Mouse (Mus musculus): ENCODE measurements at regions not wholly inside any gene's neighbourhood (a gene's known extent, or its start where the extent isn't known, plus 50 kb on each side); places are given as distances from the start of the nearest gene placed in this dataset.

DNA sequence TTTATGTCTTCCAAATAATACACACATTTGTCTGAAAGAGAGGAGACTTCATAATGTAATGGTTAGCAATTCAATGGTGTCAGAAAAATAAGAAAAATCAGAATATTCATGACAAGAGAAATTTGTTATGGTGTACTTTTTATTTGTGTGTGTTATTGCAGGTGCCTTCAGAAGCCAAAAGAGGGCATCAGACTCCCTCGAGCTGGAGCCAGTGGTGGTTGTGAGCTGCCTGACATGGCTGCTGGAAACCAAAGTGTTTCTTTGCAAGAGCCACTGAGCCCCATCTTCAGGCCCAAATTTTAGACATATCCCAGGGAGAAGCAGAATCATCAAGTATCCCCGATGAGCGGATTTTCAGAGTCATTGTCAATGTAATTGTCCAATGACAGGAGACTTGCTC, 81.9 kb downstream of the Tm2d3 start:
- no peak for DNase-seq

DNA sequence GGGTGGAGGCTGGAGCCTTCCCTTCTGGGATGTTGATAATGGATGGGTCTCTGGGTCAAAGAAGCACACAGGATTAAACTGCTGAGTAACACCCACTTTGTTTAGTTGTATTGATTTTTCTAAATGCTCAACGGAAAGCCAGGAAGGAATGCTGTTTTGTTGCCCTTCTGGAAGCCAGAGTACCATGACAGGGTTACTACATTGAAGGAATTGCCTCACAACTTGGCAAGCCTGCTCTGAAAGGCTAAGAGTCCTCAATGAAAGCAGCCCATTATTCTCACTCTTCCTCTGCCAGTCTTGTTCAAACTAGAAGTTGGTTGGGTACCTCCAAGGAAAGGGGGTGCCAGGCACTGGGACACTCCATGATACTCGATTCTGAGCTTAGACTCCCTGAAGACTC, 83.0 kb downstream of the Tm2d3 start:
- DNase-seq: no peak

DNA sequence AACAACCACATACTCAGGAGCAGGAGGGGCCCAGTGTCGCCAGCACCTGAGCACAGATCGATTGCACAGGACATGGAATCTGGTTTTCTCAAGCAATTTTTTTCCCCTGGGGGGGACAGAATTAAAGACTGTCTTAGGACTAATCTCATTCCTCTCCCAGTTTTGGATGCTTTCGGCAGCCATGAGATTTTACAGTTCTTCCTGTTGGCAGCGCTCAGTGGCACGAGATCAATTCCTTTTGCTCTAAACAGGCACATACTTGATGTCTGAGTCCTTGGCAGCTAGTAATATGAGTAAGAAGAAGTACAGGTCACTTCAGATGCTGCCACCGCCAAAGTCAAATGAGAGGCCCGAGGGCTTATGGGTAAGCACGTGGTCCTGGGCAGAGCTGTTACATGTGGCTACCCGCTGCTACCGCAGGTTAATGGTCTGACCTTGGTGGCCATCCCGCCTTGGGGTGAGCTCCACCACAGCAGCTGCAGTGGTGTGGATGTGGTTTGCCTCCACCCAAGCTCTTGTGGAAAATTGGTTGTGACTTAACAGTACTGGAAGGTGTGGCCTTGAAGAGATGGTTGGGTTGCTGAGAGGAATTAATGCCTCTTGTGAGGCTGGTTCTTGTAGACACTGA, 83.5 kb downstream of the Tm2d3 start:
- DNase-seq: no peak

DNA sequence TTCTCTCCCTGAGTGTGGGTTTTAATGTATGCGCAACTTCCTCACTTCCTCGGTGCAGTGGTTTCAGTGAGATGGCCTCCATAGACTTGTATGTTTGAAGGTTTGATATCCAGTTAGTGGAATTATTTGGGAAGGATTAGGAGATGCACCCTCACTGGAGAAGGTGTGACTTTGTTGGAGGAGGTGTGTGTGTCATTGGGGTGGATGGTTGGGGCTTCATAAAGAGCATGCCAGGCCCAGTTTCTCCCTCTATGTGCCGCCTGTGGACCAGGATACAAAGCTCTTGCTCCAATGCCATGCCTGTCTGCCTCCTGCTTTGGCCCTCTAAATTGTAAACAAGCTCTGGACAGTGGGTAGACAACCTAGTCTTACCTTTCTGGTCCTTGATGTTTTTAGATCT, 84.0 kb downstream of the Tm2d3 start:
- no peak for DNase-seq

DNA sequence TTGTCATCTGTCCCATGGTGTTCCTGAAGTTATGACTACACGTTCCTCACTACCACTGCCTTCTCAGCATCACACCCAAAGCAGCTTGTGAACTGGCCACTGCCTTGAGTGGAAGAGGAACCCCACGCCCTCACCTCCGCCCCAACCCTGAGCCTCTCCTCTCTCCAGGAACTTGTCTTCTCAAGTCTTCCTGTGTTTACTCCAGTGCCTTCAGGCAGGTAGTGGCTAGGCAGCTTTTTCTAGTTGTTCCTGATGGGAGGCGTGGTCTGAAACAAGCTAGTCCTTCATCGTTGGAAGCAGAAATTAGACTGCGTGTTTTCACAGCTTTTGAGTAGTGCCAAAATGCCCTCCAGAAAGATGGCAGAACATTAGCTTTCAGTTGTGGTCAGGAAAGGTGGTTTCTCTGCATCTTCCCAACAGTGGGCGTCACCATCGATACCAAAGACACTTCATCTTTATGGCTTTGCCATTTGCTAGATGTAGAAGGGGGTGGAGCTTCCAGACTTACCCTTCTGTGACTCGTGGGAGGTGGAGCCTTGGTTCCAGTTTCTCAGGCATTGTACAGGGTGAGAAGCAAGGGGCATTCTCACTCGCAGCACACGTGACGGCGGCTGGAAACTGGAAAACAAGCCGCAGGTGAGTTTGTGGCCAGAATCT, 81.7 kb upstream of the Pcsk6 start:
- DNase-seq: no peak

DNA sequence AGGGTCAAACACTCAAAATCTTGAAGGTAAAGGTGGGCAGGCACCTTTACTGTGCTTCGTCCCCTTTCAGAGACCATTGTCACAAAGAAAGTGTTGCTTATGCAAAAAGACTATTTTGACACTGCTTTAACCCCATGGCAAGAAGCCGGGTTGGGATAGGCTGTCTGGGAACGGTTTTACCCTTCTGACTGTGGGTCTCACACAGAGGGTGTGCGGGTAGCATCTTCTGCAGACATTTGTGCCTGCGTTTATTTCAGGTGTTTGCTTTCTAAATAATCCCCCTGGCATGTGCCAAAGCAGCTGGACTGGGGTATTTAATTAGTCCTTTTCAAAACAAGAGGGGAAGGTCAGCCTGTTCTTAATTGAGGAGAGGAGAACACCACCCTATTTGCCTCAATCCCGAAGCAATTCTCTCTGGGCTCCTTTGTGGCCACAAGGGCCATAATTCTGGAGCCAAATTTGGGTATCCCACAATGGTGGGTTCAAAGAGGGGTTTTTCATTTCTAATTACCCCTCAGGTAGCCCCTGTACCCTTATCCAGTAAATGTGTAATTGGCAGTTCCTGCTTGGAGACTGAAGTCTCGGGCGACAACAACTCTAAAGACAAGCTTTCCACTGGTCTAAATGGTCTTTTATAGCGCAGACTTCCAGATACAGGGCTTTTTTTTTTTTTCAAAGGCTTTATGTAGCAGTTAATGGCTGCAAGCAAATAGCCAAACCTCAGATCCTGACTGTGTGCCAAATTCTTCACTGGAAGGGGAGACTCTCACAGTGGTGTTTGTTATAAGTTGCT, 80.8 kb upstream of the Pcsk6 start:
- DNase-seq: no peak

DNA sequence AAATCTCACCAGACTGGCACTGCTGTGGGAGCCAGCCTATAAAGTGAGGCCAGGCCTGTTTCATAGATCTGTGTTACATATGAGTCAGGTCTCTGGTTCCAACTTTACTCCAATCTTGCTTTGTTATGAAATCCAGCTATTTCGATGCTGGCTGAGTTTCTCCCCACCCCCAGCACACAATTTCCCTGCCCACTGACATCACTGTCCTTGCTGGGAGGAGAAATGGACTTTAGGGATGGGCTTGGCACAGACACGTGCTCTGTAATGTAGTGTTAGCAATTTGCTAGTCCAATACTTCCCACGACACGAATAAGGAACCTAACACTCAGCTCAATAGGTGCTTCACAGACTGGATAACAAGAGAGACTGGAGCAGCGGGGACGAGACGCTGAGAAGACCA, 79.5 kb upstream of the Pcsk6 start:
- no peak for DNase-seq

DNA sequence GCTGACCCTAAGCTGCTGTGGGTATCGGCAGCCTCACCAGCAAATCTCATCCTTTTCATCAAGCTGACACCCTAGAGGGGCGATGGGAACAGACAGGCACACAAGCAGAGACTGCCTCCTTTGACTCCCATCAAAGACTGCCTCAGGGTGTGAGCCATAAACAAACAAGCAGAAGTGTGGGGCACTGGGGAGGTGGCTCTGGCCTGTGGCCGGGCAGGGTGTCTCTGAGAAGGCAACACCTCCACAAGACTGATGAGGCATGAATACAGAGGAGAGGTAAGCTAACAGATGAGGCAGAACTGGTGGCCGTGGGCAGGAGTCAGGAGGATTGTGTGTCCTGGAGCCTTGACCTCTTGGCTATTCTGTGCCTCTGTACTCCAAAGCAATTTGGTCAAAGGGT, 77.8 kb upstream of the Pcsk6 start:
- DNase-seq: no peak

DNA sequence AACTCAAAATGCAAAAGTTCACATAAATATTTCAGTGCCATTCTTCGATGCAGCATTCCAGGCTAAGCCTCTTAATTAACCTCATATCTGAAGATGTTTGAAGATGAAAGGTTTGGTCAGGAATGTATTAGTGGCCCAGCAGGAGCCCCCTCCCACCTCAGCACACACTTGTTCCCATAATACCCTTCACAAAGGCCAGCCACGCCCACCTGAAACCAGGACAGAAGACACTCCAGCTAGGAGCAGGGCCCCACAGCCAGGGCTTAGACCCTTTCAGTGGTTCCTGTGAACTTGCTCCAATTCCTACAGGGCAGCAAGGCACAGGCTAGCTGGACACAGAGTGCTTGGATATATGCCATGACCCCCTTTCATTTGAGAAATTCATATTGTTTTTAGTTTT, 74.6 kb upstream of the Pcsk6 start:
- no peak for DNase-seq

DNA sequence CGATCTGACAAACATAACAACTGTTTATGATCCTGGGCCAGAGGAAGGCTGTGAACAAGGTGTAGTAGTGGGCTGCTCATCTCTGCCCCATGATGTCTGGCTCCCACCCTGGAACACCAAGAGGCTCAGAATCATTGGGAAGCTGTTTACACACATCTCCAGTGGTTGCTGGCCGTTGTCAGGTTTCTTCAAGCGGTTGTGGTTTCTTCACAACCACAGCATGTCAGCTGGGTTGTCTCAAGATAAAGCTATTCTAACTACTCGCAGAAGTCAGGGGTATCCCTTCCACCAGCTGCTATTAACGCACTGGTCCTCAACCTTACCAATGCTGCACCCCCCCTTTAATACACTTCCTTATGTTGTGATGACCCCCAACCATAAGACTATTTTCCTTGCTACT, 73.7 kb upstream of the Pcsk6 start:
- no peak for DNase-seq

DNA sequence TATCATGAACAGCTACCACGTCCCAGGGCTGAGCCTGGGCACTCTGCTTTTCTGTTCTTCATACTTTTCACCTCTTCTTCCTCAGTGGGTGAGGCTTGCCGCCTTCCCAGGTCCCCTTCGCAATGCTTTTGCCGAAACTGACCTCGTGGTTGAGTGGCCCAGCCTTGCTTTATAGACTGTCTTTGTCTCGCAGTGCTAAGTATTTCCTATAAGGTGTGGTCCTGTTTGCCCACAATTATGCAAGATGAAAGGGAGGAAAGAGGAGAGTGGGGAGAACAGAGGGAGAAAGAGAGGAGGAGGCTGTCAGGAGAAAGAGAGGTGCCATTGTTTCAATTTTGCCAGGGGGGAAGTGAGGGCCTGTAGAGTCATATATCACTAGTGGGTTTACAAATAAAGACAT, 71.3 kb upstream of the Pcsk6 start:
- no peak for DNase-seq

DNA sequence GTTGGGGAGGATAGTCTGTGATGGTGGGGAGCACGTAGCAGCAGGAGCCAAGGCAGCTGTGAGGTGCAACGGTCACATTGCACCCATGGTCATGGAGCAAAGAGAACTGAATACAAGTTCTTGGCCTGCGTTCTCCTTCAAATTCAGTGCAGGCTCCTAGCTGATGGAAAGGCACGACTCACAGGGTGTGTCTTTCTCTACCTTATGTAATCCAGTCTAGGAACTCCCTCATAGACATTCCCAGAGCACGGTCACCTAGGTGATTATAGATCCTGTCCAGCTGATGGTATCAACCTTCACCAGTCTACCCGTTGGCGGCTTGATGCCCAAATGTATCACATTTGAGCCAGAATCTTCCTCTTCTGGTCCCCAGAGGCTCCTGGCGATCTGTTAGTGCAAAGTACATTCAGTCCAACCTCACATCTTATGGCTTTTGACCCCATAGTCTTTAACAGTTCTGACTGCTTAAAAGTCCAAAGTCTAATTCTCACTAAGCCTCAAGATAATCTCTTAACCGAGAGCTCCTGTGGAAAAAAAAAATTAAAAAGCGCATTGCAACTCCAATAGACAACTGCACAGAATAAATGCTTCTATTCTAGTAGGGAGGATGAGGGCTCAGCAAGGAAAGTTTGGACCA, 69.2 kb upstream of the Pcsk6 start:
- no peak for DNase-seq

DNA sequence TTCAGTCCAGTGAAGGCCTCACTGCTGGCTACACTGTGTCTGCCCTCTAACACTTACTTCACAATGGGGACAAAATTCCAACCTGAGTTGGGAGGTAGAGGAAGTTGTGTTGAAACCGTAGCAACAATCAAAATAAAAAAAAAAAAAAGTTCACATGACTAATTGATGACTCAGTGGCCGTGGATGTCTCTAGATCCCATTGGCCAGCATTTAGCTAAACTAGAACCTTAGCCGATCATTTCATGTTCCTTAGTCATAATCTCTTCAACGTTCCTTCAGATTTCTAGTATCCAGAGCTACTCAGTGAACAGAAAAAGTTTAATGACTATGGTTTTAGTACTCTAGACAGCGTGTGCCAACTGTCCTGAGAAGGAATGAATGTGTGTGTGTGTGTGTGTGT, 59.2 kb upstream of the Pcsk6 start:
- no peak for DNase-seq

DNA sequence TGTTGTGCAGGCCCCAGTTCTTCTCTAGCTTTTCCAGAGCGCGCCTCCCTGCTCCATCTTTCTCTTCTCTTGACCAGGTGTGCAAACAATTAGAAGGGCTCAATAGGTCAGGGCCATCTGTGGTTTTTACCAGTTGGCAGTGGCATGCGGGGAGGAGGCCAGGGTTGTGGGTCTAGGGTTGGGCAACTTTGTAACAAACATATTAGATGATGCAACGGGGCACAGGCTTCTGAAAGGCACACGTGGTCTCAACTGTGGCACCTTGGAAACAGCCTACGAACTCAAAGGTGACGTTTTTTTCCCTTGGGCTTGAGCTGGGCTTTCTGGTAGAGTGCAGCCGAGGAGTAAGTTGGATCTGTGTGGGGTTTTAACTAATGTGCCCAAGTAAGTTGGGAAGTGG, 58.7 kb upstream of the Pcsk6 start:
- DNase-seq: no peak

DNA sequence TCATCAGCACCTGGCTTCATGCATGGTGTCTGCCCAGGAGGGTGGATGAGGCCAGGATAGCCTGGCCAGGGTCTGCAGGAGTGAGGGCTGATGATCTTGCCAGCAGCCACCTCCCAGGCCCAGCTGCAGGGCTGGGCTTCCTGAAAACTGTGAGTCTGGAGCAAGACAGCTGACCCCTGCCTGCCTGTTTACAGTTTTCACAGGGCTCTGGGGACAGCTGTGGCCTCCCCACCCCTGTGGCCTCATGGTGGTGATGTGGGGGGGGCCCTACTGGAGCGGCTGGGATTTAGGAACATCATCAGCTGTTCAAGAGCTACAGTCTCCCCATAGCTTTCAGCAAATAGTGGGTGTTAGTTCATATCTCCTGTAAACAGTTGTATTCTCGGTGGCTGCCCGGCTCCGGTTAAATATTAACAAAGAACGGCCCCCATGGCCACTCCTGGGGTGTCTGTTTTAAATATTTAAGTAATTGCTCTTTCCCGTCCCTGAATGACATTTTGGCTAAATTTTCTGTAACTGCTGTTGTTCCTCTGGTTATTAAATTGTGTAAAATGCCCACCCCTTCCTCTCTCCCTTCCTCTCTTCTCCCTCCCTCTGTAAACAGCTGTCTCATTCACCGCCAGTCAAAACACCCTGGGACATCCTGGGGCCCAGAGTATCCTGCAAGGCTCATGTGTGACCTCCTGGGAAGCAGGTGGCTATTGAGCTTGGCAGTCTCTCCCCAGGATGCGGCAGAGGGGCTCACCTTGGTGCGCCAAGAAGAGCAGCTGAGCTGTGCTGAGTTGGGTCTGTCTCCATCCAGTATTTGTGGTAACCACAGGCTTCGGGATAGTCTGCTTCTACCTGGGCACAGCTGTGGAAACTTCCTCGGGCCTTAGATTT, 57.9 kb upstream of the Pcsk6 start:
- peak; percentile 11 for DNase-seq
